Mouse (Mus musculus): Measurements from ENCODE around the gene Pop4.
A peak's percentile ranks its signal among the peaks of the same experiment; 100 is the strongest.
"Not testable (repeated sequence)": the region's sequence is repeated elsewhere in the genome, so short reads cannot be mapped to it uniquely, and the experiment has no call there.

Pop4 gene

DNA sequence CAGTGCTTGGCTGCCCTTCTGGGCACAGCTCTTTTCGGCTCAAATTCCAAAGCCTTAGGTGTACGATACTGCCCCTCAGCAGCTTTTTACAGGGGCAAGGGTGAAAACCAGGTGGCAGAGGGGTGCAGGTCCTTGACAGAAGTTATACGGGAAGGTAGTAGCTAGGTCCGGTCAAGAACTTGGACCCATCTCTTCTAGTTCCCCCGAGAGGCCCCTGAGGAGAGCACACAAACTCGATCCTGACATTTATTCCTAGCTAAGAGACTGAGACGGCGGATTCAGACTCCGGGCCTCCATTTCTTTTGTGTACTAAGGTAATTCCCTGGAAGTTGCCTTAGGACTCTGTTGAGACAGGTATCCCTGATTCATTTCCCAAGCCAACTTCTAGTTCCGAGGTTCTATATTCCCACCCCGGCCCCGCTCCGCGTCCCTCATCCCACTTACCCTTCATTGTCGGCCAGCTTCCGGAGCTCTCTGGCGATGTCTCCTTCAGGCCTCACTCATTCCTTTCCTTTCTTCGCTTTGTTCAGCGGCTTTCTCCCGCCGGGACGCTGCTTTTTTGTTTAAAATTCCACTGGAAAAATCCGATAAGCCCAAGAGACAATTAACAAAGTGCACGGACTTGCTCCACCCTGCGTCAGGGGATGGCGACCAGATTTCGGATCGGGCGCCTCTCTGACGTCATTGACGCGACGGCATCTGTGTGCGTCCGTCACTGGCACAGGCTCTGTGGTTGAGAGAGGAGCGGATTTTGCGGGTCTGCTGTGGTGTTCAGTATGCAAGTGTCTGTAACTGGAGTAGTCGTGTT is at the start of gene Pop4:
Gene Pop4, minus strand, starts transcription at position 721 of the 808 bp plus-strand sequence.
- DNase-seq (ENCODE audit: low spot score), result peak; percentile 76

DNA sequence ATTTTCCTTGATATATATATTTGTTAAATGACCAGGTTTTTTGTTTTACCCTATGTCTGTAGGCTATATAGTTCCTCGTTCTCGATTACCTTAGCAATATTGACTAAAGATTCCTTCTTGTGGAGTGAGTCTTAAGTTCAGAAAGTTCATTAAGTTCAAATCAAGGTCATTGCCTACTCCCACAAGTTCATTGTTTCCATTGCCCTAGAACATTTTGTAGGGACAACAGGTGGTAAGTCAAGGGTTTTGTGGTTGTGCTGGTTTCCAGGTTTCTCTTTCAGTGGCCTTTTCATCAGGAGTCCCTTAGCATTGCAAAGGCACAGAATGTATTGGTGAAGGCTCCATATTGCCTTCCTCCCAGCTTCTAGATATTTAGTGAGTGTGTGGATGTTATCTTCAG is 49.4 kb upstream of the Pop4 start:
- DNase-seq (ENCODE audit: low spot score), result no peak

DNA sequence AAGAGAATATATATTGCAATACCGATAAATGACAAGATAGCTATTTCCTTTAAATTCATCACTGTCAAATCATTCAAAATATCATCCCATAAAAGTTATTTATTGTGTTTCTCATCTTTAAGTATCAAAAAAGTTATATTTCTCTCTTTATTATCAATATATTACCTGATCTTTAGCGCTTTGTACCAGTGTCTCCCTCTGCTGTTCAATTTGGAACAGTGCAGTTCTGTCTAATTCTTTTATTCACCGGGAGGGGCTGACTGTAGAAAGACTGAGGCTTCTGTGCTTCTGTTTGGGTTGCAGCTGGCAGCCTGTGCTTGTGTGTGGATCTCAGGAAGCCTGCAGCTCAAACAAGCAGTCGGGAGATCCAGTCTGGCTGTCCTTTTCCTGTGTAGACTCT is 11.0 kb upstream of the Pop4 start:
- not testable (repeated sequence) for DNase-seq (ENCODE audit: low spot score)

DNA sequence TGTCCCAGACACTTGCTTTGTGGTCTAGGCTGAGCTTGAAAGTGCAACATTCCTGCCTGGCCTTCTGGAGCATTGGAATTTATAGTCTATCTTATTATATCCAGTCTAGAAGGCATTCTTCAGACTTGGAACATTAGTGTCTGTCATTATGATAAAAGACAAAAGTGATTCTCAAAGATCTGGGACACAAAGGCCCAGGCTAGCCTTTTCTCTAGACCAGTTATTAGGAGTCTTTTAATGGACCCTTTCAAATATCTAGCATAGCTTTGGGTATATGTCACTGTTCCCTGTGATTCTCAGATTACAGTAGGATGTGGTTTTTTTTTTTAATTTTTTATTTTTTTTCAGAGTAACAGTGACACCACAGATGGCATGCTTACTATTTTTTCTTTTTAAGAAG is 1.3 kb upstream of the Pop4 start:
- DNase-seq (ENCODE audit: low spot score), result no peak

- DNase-seq (ENCODE audit: low spot score), result no peak
Measured at GRCm38 (mm10) chr7:38271859-38272258, 636 bp upstream of the Pop4 start.

- no peak for DNase-seq (ENCODE audit: low spot score)
Measured at GRCm38 (mm10) chr7:38271511-38271811, 238 bp upstream of the Pop4 start.

DNA sequence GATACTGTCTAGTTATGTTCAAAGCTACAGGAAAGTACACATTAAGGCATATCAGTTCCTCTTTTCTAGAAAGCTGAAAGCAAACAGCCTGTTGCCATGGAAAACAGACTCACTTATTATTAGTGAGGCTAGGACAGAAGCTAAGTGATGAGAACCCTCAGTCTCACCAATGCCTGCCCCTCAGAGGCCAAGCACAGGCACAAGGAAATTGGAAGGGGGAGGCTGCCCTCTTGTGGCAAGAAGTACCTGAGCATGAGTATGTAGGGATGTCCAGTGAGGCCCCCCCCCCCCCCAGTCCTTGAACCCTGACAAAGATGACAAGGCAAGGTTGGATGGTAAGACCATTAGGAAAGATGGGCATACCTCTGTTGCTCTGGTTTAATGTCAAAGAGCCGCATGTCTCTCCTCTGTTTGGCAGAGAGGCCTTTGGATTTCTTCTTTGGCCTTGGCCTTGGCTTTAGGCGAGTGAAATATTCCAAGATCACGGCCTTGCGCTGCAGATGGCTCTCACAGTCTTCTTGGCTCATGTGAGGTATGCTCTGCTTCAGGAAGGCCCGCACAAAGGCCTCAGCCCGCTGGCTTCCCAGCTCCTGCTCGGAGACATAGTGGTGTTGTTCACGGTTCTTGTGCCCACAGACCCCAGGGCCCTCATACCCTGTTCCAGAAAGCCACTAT is 4.1 kb downstream of the Pop4 start:
- no peak for DNase-seq (ENCODE audit: low spot score)

DNA sequence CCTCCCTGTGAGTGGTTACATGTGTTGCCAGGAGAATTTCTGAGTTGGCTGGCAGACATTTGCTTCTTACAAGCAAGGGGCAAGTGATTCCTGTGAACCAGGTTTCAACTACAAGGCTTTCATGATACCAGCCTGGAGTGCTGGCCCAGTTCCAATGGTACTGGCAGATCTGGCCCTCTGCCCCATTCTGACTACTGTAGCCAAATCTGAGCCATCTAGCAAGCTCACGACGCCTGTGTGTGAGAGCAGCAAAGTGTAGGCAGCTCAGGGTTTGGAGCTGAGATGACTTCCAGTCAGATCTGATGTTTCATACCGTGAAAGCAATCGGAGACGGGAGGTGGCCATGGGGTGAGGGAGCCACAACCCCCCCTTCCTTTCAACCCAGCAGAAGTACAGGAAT is 8.8 kb downstream of the Pop4 start:
- no peak for DNase-seq (ENCODE audit: low spot score)

DNA sequence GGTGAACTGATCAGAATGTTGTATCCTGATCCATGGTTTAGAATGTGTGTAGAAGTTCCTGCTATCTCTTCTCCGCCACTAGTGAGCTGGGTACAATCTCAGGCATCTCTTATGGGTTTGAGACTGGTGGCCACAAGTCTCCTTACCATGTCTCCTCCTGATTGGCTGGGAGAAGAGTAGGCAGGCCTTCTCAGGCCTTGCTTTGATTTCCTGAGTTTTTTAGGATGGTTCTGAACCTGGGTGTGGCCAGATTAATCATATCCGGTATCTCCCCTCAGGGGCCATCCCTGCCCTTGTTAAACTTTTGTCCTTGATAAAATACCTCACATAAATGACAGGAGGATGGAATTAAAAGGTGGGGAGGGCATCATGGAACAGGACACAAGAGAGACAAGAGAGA is 11.6 kb downstream of the Pop4 start:
- no peak for DNase-seq (ENCODE audit: low spot score)

DNA sequence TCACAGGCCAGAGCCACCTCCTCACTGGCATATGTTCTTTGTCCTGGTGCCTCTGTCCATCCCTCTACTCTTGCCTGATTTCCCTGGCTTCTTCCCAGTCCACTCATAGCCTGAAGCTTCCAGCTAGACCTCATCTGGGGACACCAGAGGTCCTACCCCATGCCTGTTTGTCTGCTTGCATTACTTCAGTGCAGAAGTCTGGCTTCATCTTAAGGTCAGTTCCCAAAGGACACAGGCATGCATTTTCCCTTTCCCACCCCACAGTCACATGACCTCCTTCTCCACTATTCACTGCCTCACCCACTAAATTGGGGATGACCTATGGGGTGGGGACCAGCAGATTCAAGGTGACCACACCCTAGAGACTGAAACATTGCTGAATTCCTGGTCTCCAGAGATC is 17.8 kb downstream of the Pop4 start:
- no peak for DNase-seq (ENCODE audit: low spot score)

DNA sequence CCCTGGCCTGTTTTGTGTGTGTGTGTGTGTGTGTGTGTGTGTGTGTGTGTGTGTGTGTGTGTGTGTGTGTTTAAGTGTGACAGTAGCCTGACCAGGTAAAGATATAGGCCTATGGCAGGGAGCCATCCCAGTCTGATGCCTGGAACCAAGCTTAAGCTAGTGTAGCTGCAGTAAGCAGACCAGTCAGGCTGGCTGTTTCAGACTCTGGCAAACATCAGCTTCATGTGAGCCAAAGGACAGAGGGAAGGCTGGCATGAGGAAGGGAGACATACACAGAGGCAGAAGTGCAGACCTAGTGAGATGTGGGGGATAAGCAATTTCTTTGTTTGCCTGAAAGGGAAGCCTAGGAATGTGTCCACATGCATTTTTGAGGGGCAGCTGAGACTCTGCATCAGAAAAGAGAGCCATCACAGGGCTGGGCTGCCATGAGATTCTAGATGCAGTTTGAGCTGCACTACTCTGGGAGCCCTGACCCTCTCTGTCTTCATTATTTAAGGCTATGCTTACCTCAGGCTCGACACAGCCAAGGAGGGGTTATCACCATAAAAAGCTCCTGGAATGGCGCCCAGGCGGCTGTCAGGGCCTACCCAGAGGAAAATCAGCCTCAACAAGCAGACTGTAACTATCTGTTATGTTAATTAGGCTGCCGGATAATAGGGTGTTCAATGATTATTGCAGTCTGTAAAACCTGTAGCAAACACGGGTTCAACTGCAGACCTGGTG is 19.6 kb downstream of the Pop4 start:
- DNase-seq (ENCODE audit: low spot score), result no peak

DNA sequence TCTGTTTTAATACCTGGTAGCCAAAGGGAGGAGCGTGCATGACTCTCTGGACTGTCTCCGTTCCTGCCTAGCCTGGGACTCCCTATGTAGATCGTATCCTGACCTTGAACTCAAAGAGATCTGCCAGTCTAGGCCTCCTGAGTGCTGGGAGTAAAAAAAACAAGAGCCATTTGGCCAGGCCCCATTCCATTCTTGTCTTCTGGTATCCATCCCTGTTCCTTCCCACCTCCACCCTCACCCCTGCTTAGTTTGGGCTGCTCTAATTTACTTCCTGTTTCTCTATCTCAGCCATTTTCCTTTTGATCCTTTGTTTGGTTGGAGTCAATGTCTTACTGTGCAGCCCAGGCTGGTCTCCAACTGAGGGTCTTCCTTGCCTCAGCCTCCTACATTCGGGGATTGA is 28.8 kb downstream of the Pop4 start:
- DNase-seq (ENCODE audit: low spot score), result no peak

DNA sequence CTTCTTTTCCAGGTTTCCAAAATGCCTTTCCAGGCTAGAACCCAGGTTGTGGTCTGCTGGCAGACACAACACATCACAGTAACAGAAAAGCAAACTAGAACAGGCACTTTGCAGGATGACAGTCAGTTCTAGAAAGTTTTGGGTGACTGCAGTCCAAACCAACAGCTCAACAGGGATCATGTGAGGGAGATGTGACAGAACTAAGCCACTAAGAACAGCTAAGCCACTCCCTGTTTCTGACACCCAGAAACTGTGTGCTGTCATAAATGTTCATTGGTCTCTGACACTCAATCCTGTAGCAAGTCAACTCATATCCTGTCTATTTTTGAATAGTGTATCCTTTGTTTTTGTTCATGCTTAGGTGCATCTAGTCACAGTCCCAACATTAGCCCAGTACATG is 34.1 kb downstream of the Pop4 start:
- DNase-seq (ENCODE audit: low spot score), result no peak

DNA sequence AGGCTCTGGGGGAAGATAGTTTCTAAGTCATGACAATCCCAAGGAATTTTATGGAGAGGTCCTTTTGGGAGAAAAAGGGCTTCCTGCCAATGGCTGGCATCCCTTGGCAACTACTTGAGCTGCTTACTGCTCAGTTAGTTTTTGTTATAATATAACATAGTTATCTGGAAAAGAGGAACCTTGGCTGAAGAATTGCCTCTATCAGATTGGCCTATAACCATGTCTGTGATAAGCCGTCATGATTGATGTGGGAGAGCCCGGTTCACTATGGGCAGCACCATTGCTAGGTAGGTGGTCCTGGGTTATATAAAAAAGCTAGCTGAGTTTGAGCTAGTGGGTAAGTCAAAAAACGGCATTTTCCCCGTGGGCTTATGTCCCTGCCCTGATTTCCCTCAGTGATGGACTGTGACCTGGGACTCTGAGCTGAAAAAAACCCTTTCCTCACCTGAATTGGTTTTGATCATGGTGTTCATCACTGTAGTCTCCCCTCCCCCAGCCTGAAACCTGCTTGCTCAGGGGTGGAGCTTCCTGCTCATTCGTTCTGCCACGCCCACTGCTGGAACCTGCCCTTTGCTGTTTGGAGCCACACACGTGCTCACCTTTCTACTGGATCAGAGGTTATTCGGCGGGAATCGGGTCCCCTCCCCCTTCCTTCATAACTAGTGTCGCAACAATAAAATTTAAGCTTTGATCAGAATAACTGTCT is 34.7 kb downstream of the Pop4 start:
- DNase-seq (ENCODE audit: low spot score), result no peak

GRCm38 (mm10) chr7:38230285-38230684 is 40.9 kb downstream of the Pop4 start:
- DNase-seq (ENCODE audit: low spot score), result no peak

- no peak for DNase-seq (ENCODE audit: low spot score)
Measured at GRCm38 (mm10) chr7:38228329-38228728, 42.9 kb downstream of the Pop4 start.

DNA sequence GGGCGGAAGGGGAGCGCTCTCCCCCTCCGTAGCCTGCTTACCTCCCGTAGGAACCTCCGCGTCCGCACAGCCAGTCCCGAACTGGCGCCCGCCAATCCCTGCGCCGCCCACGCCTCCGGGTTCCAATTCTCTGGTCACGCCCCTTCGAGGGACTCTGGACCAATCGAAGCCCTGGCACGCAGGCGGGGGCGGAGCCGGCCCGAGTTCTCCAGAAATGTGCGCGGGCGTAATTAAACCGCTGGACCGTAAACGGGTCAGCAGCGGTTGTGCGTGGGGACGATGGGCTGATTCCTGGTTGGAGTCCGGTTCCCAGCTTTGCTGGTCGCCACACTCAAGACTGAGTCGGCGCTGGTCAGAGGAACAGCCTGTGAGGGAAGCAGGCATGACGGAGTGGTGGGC is 43.3 kb downstream of the Pop4 start, which contains the start of gene Plekhf1:
Gene Plekhf1, minus strand, starts transcription at position 117 of the 399 bp plus-strand sequence.
- peak; percentile 51 for DNase-seq (ENCODE audit: low spot score)

DNA sequence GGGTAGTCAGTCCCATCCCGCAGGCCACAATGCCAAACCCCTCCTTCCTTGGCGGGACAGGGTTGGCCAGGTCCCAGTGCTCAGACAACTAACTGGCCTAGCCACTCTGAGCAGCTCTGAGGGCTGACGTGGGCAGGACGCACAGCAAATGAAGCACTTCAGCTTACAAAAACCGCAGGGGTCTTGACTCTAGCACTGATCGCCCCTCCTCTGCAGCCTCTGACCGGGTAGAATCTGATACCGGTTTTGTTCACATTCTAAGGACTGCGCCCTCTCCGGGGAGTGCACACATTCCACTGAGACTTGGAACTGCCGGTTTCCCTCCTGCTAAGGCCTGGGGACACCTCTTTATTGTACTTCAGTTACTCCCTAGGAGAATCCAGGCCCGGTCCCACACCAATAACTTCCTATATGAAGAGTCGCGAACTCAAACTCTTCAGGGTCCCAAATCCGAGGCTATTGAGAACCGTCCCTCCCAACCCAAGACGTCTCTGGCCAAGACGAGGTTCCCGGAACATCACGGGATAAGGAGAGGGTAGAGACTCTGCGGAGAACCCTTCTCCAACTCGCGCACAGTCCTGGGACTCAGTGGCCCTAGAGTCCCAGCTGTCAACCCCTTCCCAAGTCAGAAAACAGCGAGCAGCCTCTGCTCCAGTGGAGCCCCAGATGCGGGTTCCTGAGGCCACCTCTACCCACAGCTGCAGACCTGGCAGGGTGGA is 43.9 kb downstream of the Pop4 start:
- DNase-seq (ENCODE audit: low spot score), result no peak

- no peak for DNase-seq (ENCODE audit: low spot score)
Measured at GRCm38 (mm10) chr7:38226226-38226625, 45.0 kb downstream of the Pop4 start.

DNA sequence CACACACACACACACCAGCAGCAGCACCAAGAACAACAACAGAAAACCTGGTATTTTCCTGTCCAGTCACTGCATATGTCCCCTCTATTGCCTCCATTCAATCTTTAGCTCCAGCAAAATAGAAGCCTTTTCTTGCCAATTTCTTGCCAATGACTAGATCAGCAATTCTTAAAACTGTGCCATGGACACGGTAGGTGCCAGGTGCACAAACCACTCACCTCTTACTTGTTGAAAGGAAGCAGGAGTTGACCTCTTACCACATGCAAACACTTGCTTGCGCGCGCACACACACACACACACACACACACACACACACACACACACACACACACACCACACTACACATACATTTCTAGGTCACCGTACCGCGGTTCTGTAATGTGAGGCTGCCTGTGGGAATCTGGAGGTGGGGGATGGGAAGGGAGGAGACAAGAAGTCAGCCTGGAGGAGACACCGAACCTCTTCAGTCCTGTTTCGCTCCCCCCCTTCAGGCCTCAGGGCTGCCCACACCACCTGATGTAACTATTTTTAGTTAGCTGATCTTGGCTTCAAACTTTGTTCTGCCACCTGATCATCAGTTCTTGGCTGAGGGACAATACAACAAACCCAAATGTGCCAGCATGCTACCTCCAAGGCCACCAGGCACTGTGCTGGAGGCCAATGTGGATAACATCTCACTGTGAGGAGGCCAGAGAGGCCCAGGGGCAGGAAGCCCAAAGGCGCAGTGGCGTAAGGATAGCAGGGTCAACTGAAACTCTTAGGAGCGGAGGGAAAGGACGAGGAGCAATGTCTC is 46.5 kb downstream of the Pop4 start:
- DNase-seq (ENCODE audit: low spot score), result no peak

- DNase-seq (ENCODE audit: low spot score), result no peak
Measured at GRCm38 (mm10) chr7:38220866-38221265, 50.4 kb downstream of the Pop4 start.

Data from spleen, adult 12 weeks (tissue).